Mouse (Mus musculus) MEL (cell line): ENCODE data around the gene Ahrr. TPM values are rescaled to one million over a fixed set of nuclear protein-coding genes. Genes with fewer than 3 reads are reported as not detected.

Experiments
- DNase-seq: peaks from one replicate; pipeline ENCODE4 v3.0.0; 2011; ENCODE audit warnings: low read depth, low spot score
- H3K27ac ChIP-seq: 2 replicates; pipeline ENCODE4 v1.5.1; 2012; ENCODE audit warnings: low read depth, mild to moderate bottlenecking, control low read depth, low read length, moderate library complexity; ENCODE audit not compliant: control insufficient read depth
- H3K27me3 ChIP-seq, 2 experiments: fragments of 150-350 bp in 1 of 2; sonication (generic) in 1 of 2; 2 replicates each; pipeline ENCODE4 v1.6.1; 2012; ENCODE audit warnings: low read length in 2 of 2, mild to moderate bottlenecking in 2 of 2, improper control_type of control experiment in 1 of 2, moderate library complexity in 1 of 2; ENCODE audit not compliant: insufficient read depth in 2 of 2, control insufficient read depth in 1 of 2
- H3K36me3 ChIP-seq, 2 experiments: 2 replicates each; pipeline ENCODE4 v1.6.1; 2012 to 2014; ENCODE audit warnings: low read length in 2 of 2, improper control_type of control experiment in 1 of 2, inconsistent platforms in 1 of 2, mild to moderate bottlenecking in 1 of 2; ENCODE audit not compliant: insufficient read depth in 2 of 2, control insufficient read depth in 1 of 2
- H3K4me1 ChIP-seq, 2 experiments: fragments of 150-350 bp in 1 of 2; sonication (generic) in 1 of 2; 2 replicates each; pipeline ENCODE4 v1.6.1; 2012; ENCODE audit warnings: low read length in 2 of 2, improper control_type of control experiment in 1 of 2, mild to moderate bottlenecking in 1 of 2; ENCODE audit not compliant: insufficient read depth in 2 of 2, control insufficient read depth in 1 of 2
- H3K4me3 ChIP-seq, 2 experiments: fragments of 150-350 bp in 1 of 2; sonication (generic) in 1 of 2; 2 replicates each; pipeline ENCODE4 v1.5.1; 2012; ENCODE audit warnings: low read depth in 2 of 2, low read length in 2 of 2, mild to moderate bottlenecking in 2 of 2, moderate library complexity in 2 of 2, control low read depth in 1 of 2, improper control_type of control experiment in 1 of 2; ENCODE audit not compliant: control insufficient read depth in 1 of 2, insufficient read depth in 1 of 2
- H3K79me2 ChIP-seq: 2 replicates; pipeline ENCODE4 v1.6.1; 2012; ENCODE audit warnings: mild to moderate bottlenecking, low read length, moderate library complexity; ENCODE audit not compliant: control insufficient read depth, poor library complexity, insufficient read depth
- H3K9ac ChIP-seq: 2 replicates; pipeline ENCODE4 v1.6.1; 2012; ENCODE audit warnings: low read depth, mild to moderate bottlenecking, control low read depth, low read length, moderate library complexity; ENCODE audit not compliant: control insufficient read depth, poor library complexity, severe bottlenecking
- H3K9me3 ChIP-seq: fragments of 150-350 bp; sonication (generic); replicated peaks from 2 replicates; pipeline ENCODE4 v1.6.1; 2012; ENCODE audit warnings: mild to moderate bottlenecking, low read length, improper control_type of control experiment, moderate library complexity; ENCODE audit not compliant: insufficient read depth
- BHLHE40 ChIP-seq: IDR thresholded peaks from 2 replicates; pipeline ENCODE4 v1.6.1; 2012; ENCODE audit warnings: low read depth, mild to moderate bottlenecking, inconsistent platforms, low read length, improper control_type of control experiment, borderline replicate concordance
- CHD2 ChIP-seq: IDR thresholded peaks from 2 replicates; pipeline ENCODE4 v1.6.1; 2011; ENCODE audit warnings: low read length, improper control_type of control experiment
- CTCF ChIP-seq, 3 experiments: IDR thresholded peaks in 2 of 3; conservative IDR thresholded peaks in 1 of 3; 2 replicates each; pipeline ENCODE4 v1.5.1; 2011 to 2012; ENCODE audit warnings: low read length in 3 of 3, low read depth in 2 of 3, mild to moderate bottlenecking in 2 of 3, improper control_type of control experiment in 1 of 3, inconsistent platforms in 1 of 3, mixed read lengths in 1 of 3, moderate library complexity in 1 of 3; ENCODE audit not compliant: control insufficient read depth in 1 of 3, insufficient read depth in 1 of 3, poor library complexity in 1 of 3, severe bottlenecking in 1 of 3
- E2F4 ChIP-seq: IDR thresholded peaks from 2 replicates; pipeline ENCODE4 v1.6.1; 2011; ENCODE audit warnings: low read depth, low read length, improper control_type of control experiment, borderline replicate concordance
- ELF1 ChIP-seq: IDR thresholded peaks from 2 replicates; pipeline ENCODE4 v1.6.1; 2014; ENCODE audit warnings: low read depth, mild to moderate bottlenecking, inconsistent platforms, low read length, improper control_type of control experiment, moderate library complexity
- ETS1 ChIP-seq: IDR thresholded peaks from 2 replicates; pipeline ENCODE4 v1.6.1; 2012; ENCODE audit warnings: low read depth, mild to moderate bottlenecking, inconsistent platforms, low read length, improper control_type of control experiment, moderate library complexity
- GABPA ChIP-seq: IDR thresholded peaks from 2 replicates; pipeline ENCODE4 v1.6.1; 2012; ENCODE audit warnings: low read depth, mild to moderate bottlenecking, inconsistent platforms, low read length, improper control_type of control experiment, moderate library complexity
- GATA1 ChIP-seq: IDR thresholded peaks from 2 replicates; pipeline ENCODE4 v1.6.1; 2011; ENCODE audit warnings: low read depth, low read length, improper control_type of control experiment
- JUND ChIP-seq: IDR thresholded peaks from 2 replicates; pipeline ENCODE4 v1.6.1; 2011; ENCODE audit warnings: low read depth, mild to moderate bottlenecking, improper control_type of control experiment, low read length
- KAT2A ChIP-seq: conservative IDR thresholded peaks from 2 replicates; pipeline ENCODE4 v1.6.1; 2012; ENCODE audit warnings: low read depth, low read length, improper control_type of control experiment, inconsistent platforms
- MAFK ChIP-seq: IDR thresholded peaks from 2 replicates; pipeline ENCODE4 v1.6.1; 2011; ENCODE audit warnings: low read depth, mild to moderate bottlenecking, low read length, improper control_type of control experiment, borderline replicate concordance
- MAX ChIP-seq: IDR thresholded peaks from 2 replicates; pipeline ENCODE4 v1.6.1; 2011; ENCODE audit warnings: low read length, improper control_type of control experiment
- MAZ ChIP-seq: IDR thresholded peaks from 2 replicates; pipeline ENCODE4 v1.6.1; 2012; ENCODE audit warnings: low read depth, mild to moderate bottlenecking, inconsistent platforms, low read length, improper control_type of control experiment
- MEF2A ChIP-seq: IDR thresholded peaks from 2 replicates; pipeline ENCODE4 v1.6.1; 2014; ENCODE audit warnings: low read depth, mild to moderate bottlenecking, inconsistent platforms, low read length, improper control_type of control experiment; ENCODE audit not compliant: poor library complexity, insufficient replicate concordance, severe bottlenecking; ENCODE audit errors: extremely low read depth
- MXI1 ChIP-seq: IDR thresholded peaks from 2 replicates; pipeline ENCODE4 v1.6.1; 2011; ENCODE audit warnings: mild to moderate bottlenecking, low read depth, low read length, improper control_type of control experiment
- MYC ChIP-seq: IDR thresholded peaks from 2 replicates; pipeline ENCODE4 v1.6.1; 2011; ENCODE audit warnings: low read depth, mild to moderate bottlenecking, low read length, improper control_type of control experiment, moderate library complexity
- NELFE ChIP-seq: IDR thresholded peaks from 2 replicates; pipeline ENCODE4 v1.6.1; 2011; ENCODE audit warnings: low read depth, low read length, improper control_type of control experiment
- NRF1 ChIP-seq: IDR thresholded peaks from 2 replicates; pipeline ENCODE4 v1.6.1; 2014; ENCODE audit warnings: low read depth, mild to moderate bottlenecking, inconsistent platforms, low read length, improper control_type of control experiment, moderate library complexity; ENCODE audit not compliant: poor library complexity, insufficient read depth, severe bottlenecking
- POLR2A ChIP-seq, 2 experiments: IDR thresholded peaks; 2 replicates each; pipeline ENCODE4 v1.6.1; 2011 to 2012; ENCODE audit warnings: low read length in 2 of 2, mild to moderate bottlenecking in 2 of 2, control low read depth in 1 of 2, improper control_type of control experiment in 1 of 2, low read depth in 1 of 2, moderate library complexity in 1 of 2; ENCODE audit not compliant: control insufficient read depth in 1 of 2, insufficient read depth in 1 of 2, poor library complexity in 1 of 2
- POLR2AphosphoS5 ChIP-seq: IDR thresholded peaks from 2 replicates; pipeline ENCODE4 v1.6.1; 2012; ENCODE audit warnings: low read depth, borderline replicate concordance, mild to moderate bottlenecking, inconsistent platforms, low read length, moderate library complexity, mixed read lengths
- RAD21 ChIP-seq: IDR thresholded peaks from 2 replicates; pipeline ENCODE4 v1.6.1; 2011; ENCODE audit warnings: mild to moderate bottlenecking, low read depth, low read length, improper control_type of control experiment
- SIN3A ChIP-seq: IDR thresholded peaks from 2 replicates; pipeline ENCODE4 v1.6.1; 2012; ENCODE audit warnings: low read length, improper control_type of control experiment, inconsistent platforms
- TBP ChIP-seq: IDR thresholded peaks from 2 replicates; pipeline ENCODE4 v1.8.0; 2011; ENCODE audit warnings: low read depth, low read length, improper control_type of control experiment
- TCF12 ChIP-seq: IDR thresholded peaks from 2 replicates; pipeline ENCODE4 v1.6.1; 2014; ENCODE audit warnings: low read depth, mild to moderate bottlenecking, inconsistent platforms, low read length, improper control_type of control experiment, moderate library complexity
- UBTF ChIP-seq: IDR thresholded peaks from 2 replicates; pipeline ENCODE4 v1.6.1; 2012; ENCODE audit warnings: low read depth, mild to moderate bottlenecking, inconsistent platforms, low read length, improper control_type of control experiment, moderate library complexity, borderline replicate concordance; ENCODE audit not compliant: insufficient read depth
- USF2 ChIP-seq, 2 experiments: IDR thresholded peaks; 2 replicates each; pipeline ENCODE4 v1.6.1; 2011 to 2012; ENCODE audit warnings: improper control_type of control experiment in 2 of 2, low read length in 2 of 2, borderline replicate concordance in 1 of 2, inconsistent platforms in 1 of 2, low read depth in 1 of 2, mild to moderate bottlenecking in 1 of 2; ENCODE audit not compliant: insufficient read depth in 1 of 2
- ZC3H11A ChIP-seq: IDR thresholded peaks from 2 replicates; pipeline ENCODE4 v1.6.1; 2012; ENCODE audit warnings: low read depth, mild to moderate bottlenecking, inconsistent platforms, low read length, improper control_type of control experiment
- ZMIZ1 ChIP-seq: IDR thresholded peaks from 2 replicates; pipeline ENCODE4 v1.6.1; 2012; ENCODE audit warnings: low read depth, mild to moderate bottlenecking, inconsistent platforms, low read length, improper control_type of control experiment, moderate library complexity
- ZNF384 ChIP-seq: IDR thresholded peaks from 2 replicates; pipeline ENCODE4 v1.6.1; 2012; ENCODE audit warnings: low read depth, mild to moderate bottlenecking, inconsistent platforms, low read length, improper control_type of control experiment
- polyA plus RNA-seq, 2 experiments: library from polyadenylated mRNA; stranded (reverse) in 1 of 2; unstranded in 1 of 2; fragments of >175 nt in 1 of 2; fragments of >200 nt in 1 of 2; gene quantifications; 2 replicates each; pipeline versions ENCODE4 v1.2.1 to v1.2.4; 2012; ENCODE audit warnings: low replicate concordance in 2 of 2, low read depth in 1 of 2; ENCODE audit not compliant: insufficient read length in 2 of 2, insufficient read depth in 1 of 2, missing spikeins in 1 of 2
- total RNA-seq: library from RNA; depleted of rRNA; stranded (reverse); fragments of 300-350 nt; gene quantifications from 2 replicates; pipeline ENCODE4 v1.2.3, GENCODE M21; 2012

The Ahrr gene
- total and polyA plus RNA-seq, 3 experiments: 0.01 TPM; not detected in 2

DNA sequence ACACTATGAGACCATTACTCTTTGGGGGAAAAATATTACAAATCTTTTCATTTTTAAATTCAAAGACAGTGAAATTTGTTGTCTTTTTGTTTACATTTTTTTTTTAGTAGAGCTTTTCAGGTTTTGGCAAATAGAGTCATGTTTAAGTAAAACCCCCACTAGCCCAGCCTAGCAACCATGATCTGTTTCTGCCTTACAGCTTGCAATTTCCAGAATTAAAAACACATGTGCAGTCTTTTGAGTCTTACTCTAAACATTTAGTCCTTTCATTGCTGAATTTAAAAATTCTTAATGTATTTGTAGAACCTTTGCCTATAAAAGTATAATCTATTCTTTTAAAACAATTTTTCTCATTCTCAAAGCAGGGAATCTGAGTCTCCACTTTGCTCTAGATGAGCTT lies 37.2 kb upstream of the Ahrr start:
- TF ChIP-seq GABPA (no peak), MAFK (no peak), POLR2A (IDR thresholded peaks at IDR 0.05; ENCODE audit: control insufficient read depth in 1 of 2, insufficient read depth in 1 of 2, low read depth in 1 of 2, low read length in 2 of 2, poor library complexity in 1 of 2) (no peak)
- peaks cover 0 to 34% of the 10 kb centered on the region in 2 experiments; a peak in 2 of 4 replicates for H3K36me3 ChIP-seq
- H3K4me3 ChIP-seq: no peak overlapping the region
- H3K4me1 ChIP-seq: no peaks in the 10 kb centered on the region
- no peaks in the 10 kb centered on the region for H3K9me3 ChIP-seq
- H3K27me3 ChIP-seq: no peaks in the 10 kb centered on the region
- H3K27ac ChIP-seq: no peak overlapping the region
- H3K79me2 ChIP-seq: no peaks in the 10 kb centered on the region
- H3K9ac ChIP-seq: no peak overlapping the region
- no peak for DNase-seq

DNA sequence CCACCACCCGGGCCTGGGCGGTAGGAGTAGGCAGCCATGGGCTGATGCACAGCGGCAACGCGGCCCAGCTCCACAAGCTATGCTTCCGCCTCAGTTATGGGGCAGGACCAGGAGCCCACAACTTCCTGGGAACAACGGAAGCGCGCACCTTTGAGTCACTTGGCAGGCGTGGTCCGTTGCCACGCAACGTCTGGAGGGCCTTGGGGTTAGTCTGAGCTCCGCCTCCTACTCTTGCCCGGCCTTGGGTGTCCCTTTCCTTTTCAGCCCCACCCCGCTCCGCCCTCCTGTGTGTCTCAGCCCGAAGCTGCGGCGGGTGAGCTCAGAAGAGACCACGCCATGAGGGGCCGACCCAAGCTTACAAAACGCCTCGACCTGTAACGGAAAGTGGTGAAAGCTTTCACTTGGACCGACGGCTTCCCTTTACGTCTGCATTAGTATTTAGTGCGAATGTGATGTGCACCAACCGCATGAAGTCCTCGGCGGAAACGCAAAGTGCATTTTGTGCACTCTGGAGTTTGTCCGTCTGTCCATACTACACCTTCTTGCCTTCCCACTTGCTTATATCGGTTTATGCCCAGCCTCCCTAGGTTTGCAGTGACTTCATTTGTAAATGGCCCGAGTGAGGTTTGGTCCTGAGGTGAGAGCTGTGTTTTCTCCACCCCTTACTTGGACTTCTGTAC lies 25.2 kb upstream of the Ahrr start, which contains the start of gene Pdcd6:
Gene Pdcd6 (minus strand): TSS at position 411 of the 680 bp plus-strand sequence.
- H3K79me2 ChIP-seq: peaks cover 20% of the 10 kb centered on the region
- peaks cover 6 to 24% of the 10 kb centered on the region in 2 experiments for H3K36me3 ChIP-seq
- H3K27ac ChIP-seq: peak within 1 kb of the TSS; percentile 79
- peak within 1 kb of the TSS; percentile 78 to 94 for H3K4me3 ChIP-seq
- H3K27me3 ChIP-seq: no peaks in the 10 kb centered on the region
- DNase-seq: peak; percentile 99
- H3K9me3 ChIP-seq: no peaks in the 10 kb centered on the region
- H3K9ac ChIP-seq: peak within 1 kb of the TSS; percentile 91
- H3K4me1 ChIP-seq: peaks cover 8 to 12% of the 10 kb centered on the region in 2 experiments
- TF ChIP-seq BHLHE40 (no peak), MXI1 (peak; percentile 91; the same call in 1 of the 2 replicates), NELFE (peak; percentile 79), ZMIZ1 (peak; percentile 81), USF2 (IDR thresholded peaks at IDR 0.05; ENCODE audit: borderline replicate concordance in 1 of 2, insufficient read depth in 1 of 2, low read depth in 1 of 2, low read length in 2 of 2) (no peak), ETS1 (0 out of 2 replicates have a peak, but pooled peaks have one; percentile 23), KAT2A (no peak), MAZ (no peak; the same call in 1 of the 2 replicates), CTCF (IDR thresholded peaks at IDR 0.05 in 2 of 3, conservative IDR thresholded peaks at IDR 0.05 in 1 of 3; ENCODE audit: control insufficient read depth in 1 of 3, insufficient read depth in 1 of 3, low read depth in 2 of 3, low read length in 3 of 3, poor library complexity in 1 of 3, severe bottlenecking in 1 of 3) (no peak), GATA1 (no peak), NRF1 (no peak), POLR2A (IDR thresholded peaks at IDR 0.05; ENCODE audit: control insufficient read depth in 1 of 2, insufficient read depth in 1 of 2, low read depth in 1 of 2, low read length in 2 of 2, poor library complexity in 1 of 2) (peak; percentile 59 to 86; a peak in 3 of 4 replicates), MEF2A (no peak), POLR2AphosphoS5 (no peak), MAX (peak; percentile 51; the same call in 1 of the 2 replicates), SIN3A (peak; percentile 96), E2F4 (no peak), ZNF384 (no peak), MAFK (no peak), JUND (no peak), MYC (peak; percentile 68), TCF12 (0 out of 2 replicates have a peak, but pooled peaks have one; percentile 12), ZC3H11A (no peak), ELF1 (peak; percentile 88), UBTF (no peak), TBP (peak; percentile 49), CHD2 (no peak), RAD21 (no peak)
